12 mouse cellular contexts compared by ENCODE assay signal in the genomic region with DNA sequence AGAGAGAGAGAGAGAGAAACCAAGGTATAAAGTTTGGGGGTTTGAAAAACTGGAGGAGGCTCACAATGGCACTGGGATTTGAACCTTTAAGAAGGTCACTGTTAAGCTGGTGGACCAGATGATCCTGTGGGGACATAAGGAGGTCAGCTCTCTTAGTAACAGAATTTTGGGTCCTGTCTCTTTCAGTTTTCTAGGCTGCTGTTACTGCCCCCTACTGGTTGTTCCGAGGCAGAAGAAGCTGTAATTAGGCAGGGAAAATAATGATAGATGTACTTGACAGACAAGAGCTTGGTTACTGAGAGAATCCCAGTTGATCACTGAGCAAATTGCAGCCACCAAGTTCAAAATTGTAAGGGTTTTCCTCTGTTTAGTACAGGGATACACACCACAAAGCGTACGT. TPM values are rescaled to one million over a fixed set of nuclear protein-coding genes. Genes with fewer than 3 reads are reported as not detected.
DNase-seq lines count a peak whose midpoint lies in the region; ATAC-seq and TF ChIP-seq lines count a peak whose summit lies in the region.
"Had no signal": no experiment of that assay in that cellular context is flagged by ENCODE, and none has a peak within 500 bp of the region (broad histone marks: within the 10 kb centered on the region; RNA-seq: fewer than 3 reads in every experiment).

No protein-coding gene starts in this region.

- peak; percentile 3 for DNase-seq in cerebellum, adult 9-10 months
- DNase-seq in cerebellum, postnatal 36 days, result no peak
- peak; percentile 20 to 27 for DNase-seq in right cerebral cortex, adult 2 months (ENCODE audit: low spot score in 2 of 2)
- no peak for DNase-seq in right cerebral cortex, postnatal 4 days
- no peak for DNase-seq in urinary bladder, postnatal 25 days (ENCODE audit: low spot score)

- H3K9ac ChIP-seq in intestine, postnatal 0 days (ENCODE audit: low read depth, low read length), result no peak overlapping the region
- no peak overlapping the region for H3K9ac ChIP-seq in intestine, embryonic 15.5 days
- H3K9ac ChIP-seq in neural tube, embryonic 15.5 days (replicated peaks), result no peak overlapping the region
- H3K9ac ChIP-seq: liver, embryonic 15.5 days had no signal

- H3K36me3 ChIP-seq in intestine, postnatal 0 days (ENCODE audit: control insufficient read depth, insufficient read depth), result no peaks in the 10 kb centered on the region
- no peaks in the 10 kb centered on the region for H3K36me3 ChIP-seq in intestine, embryonic 15.5 days
- no peaks in the 10 kb centered on the region for H3K36me3 ChIP-seq in neural tube, embryonic 15.5 days
- H3K36me3 ChIP-seq: hindbrain, embryonic 10.5 days; liver, embryonic 15.5 days had no signal

- WGBS in intestine, postnatal 0 days, result 66% methylated on average over 3 of the region's 3 CpGs
- WGBS in intestine, embryonic 15.5 days, result 62% methylated on average over 3 of the region's 3 CpGs
- WGBS in neural tube, embryonic 15.5 days, result 72% methylated on average over 3 of the region's 3 CpGs

- no peaks in the 10 kb centered on the region for H3K9me3 ChIP-seq in intestine, postnatal 0 days (ENCODE audit: control insufficient read depth)
- no peaks in the 10 kb centered on the region for H3K9me3 ChIP-seq in intestine, embryonic 15.5 days
- H3K9me3 ChIP-seq in neural tube, embryonic 15.5 days (replicated peaks), result no peaks in the 10 kb centered on the region
- H3K9me3 ChIP-seq: liver, embryonic 15.5 days had no signal

- peak; percentile 59 for TF ChIP-seq CTCF in intestine, postnatal 0 days (IDR thresholded peaks at IDR 0.05; ENCODE audit: low read depth)

- ATAC-seq in intestine, postnatal 0 days, result no peak
- ATAC-seq in intestine, embryonic 15.5 days, result no peak
- ATAC-seq in neural tube, embryonic 15.5 days (ENCODE audit: low FRiP score), result no peak

- no peak overlapping the region for H3K4me2 ChIP-seq in intestine, postnatal 0 days (replicated peaks; ENCODE audit: low read depth)
- no peak overlapping the region for H3K4me2 ChIP-seq in intestine, embryonic 15.5 days (replicated peaks)
- H3K4me2 ChIP-seq in neural tube, embryonic 15.5 days, result no peak overlapping the region
- H3K4me2 ChIP-seq: liver, embryonic 15.5 days had no signal

- no peaks in the 10 kb centered on the region for H3K4me1 ChIP-seq in intestine, postnatal 0 days (replicated peaks; ENCODE audit: control insufficient read depth, insufficient read depth, low read length)
- H3K4me1 ChIP-seq in intestine, embryonic 15.5 days (replicated peaks), result no peaks in the 10 kb centered on the region
- no peaks in the 10 kb centered on the region for H3K4me1 ChIP-seq in neural tube, embryonic 15.5 days
- H3K4me1 ChIP-seq: liver, embryonic 15.5 days had no signal

- H3K4me3 ChIP-seq in intestine, postnatal 0 days (ENCODE audit: low read depth, low read length), result no peak overlapping the region
- H3K4me3 ChIP-seq in intestine, embryonic 15.5 days (replicated peaks), result no peak overlapping the region
- no peak overlapping the region for H3K4me3 ChIP-seq in neural tube, embryonic 15.5 days (replicated peaks)
- H3K4me3 ChIP-seq: hindbrain, embryonic 10.5 days; liver, embryonic 15.5 days had no signal

- no peaks in the 10 kb centered on the region for H3K27me3 ChIP-seq in intestine, postnatal 0 days (replicated peaks; ENCODE audit: control insufficient read depth, insufficient read depth, low read length)
- H3K27me3 ChIP-seq in intestine, embryonic 15.5 days (replicated peaks), result no peaks in the 10 kb centered on the region
- no peaks in the 10 kb centered on the region for H3K27me3 ChIP-seq in neural tube, embryonic 15.5 days (replicated peaks)

- no peak overlapping the region for H3K27ac ChIP-seq in intestine, postnatal 0 days (ENCODE audit: low read depth, low read length)
- H3K27ac ChIP-seq in intestine, embryonic 15.5 days, result no peak overlapping the region
- H3K27ac ChIP-seq in neural tube, embryonic 15.5 days (replicated peaks), result no peak overlapping the region
- H3K27ac ChIP-seq: hindbrain, embryonic 10.5 days; liver, embryonic 15.5 days had no signal

RNA-seq across cellular contexts. Expression of a gene that starts 21.1 kb away (rescaled TPM):
- polyA plus RNA-seq in intestine, postnatal 0 days (2015; fragmentation: Nextera tagmentation; extraction: Ambion mirVana), result not detected in 2 replicates
- not detected in 2 replicates for polyA plus RNA-seq in intestine, embryonic 15.5 days (2015; fragmentation: Nextera tagmentation; extraction: Ambion mirVana)
- polyA plus RNA-seq in neural tube, embryonic 15.5 days (2015; fragmentation: Nextera tagmentation; extraction: Ambion mirVana), result not detected in 2 replicates
- polyA plus RNA-seq: embryonic facial prominence, embryonic 14.5 days; liver, embryonic 15.5 days; stomach, embryonic 16.5 days had no signal

Comparison
In these comparisons a context has a peak if more than half of its experiments do, and no peak if none do; other contexts are left out.
1. DNase-seq: peak in cerebellum, adult 9-10 months (single experiment) and right cerebral cortex, adult 2 months (2 of 2); none in cerebellum, postnatal 36 days (0 of 2), right cerebral cortex, postnatal 4 days (single experiment) and urinary bladder, postnatal 25 days (single experiment).